Mouse (Mus musculus): ENCODE data around the gene Mum1. TPM values are rescaled to one million over a fixed set of nuclear protein-coding genes. Genes with fewer than 3 reads are reported as not detected.
"Not testable (repeated sequence)": the region's sequence is repeated elsewhere in the genome, so short reads cannot be mapped to it uniquely, and the experiment has no call there.

The Mum1 gene
- total RNA-seq, 2 experiments from 2014 or later, result 12.3 to 14.3 TPM

- intact Hi-C loops (cut with DNase I), result no loop called here
- no peak for DNase-seq
Measured at GRCm38 (mm10) chr10:80207201-80207600, 19.0 kb upstream of the Mum1 start.

DNA sequence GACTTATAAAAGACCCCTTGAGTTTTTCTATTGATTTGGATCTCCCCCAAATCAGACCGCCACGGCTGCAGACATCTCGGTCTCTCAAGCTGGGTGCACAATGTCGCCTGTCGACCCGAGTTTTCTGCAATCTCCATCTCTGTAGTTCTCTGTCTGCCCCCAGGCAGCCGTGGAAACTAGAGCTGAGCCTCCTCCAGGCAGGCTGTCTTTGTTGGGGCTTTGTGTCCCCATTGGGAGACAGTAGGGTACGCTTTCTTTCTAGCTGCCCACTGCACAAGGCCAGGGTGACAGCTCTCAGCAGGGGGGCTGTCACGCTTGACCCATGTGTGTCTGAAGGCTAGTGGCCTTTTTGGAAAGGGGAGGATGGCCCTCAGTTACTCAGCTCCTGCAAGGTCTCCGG is 18.6 kb upstream of the Mum1 start:
- DNase-seq, result no peak
- intact Hi-C loops (cut with DNase I), result no loop called here

- no peak for DNase-seq
- intact Hi-C loops (cut with DNase I), result no loop called here
Measured at GRCm38 (mm10) chr10:80208248-80208647, 18.0 kb upstream of the Mum1 start.

GRCm38 (mm10) chr10:80208841-80209371 is 17.3 kb upstream of the Mum1 start:
- intact Hi-C loops (cut with DNase I), result no loop called here
- no peak for DNase-seq

- intact Hi-C loops (cut with DNase I); DNase-seq: not testable (repeated sequence)
Measured at GRCm38 (mm10) chr10:80211547-80212103, 14.6 kb upstream of the Mum1 start.

DNA sequence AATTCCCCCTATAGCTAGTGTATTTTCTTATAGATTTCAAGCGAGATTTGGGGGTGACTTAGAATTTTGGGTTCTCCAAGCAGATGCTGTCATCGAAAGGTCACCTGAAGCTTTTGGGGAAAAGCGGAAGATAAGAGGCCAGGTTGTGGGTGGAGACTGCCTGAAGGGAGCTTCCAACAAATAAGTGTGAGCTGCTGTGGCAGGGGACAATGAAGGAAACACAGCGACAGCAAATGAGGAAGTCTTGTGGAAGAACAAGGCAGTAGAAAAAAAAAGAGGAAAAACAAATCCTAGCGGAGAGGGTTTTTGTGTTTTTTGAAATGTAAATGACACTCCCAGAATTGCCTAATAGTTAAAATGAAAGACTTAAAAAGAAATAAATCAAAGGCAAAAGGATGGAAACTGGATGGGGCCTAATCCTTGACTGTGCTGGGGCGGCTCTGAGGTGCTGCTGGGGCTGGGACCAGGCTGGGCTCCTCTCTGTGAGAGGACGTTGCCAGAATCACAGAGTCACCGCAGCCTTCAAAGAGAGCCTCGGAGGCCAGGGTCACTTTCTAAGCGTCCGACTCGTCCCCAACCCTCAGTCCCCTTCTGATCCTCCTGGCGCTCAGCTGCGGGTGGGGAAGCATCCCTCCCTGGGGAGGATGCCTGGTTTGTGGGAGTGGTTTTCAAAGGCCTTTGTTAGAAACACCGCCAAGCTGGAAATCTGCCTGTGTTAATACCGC is 11.0 kb upstream of the Mum1 start:
- DNase-seq, result no peak
- intact Hi-C loops (cut with DNase I), result no loop called here

GRCm38 (mm10) chr10:80220676-80221075 is 5.6 kb upstream of the Mum1 start:
- intact Hi-C loops (cut with DNase I), result no loop called here
- no peak for DNase-seq

DNA sequence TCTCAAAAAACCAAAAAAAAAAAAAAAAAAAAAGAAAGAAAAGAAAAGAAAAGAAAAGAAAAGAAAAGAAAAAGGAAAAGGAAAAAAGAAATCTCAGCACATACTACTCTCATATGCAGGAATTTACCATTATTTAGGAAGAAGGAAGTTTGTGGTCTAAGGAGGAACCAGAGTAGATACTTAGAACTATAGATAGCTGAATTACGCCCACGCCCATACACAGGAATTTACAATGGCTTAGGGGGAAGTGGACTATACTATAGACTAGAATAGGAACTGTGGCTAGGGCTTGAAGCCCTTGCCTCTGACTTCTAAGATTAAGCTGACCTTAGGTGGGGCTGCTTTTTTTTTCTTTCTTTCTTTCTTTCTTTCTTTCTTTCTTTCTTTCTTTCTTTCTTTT is 3.1 kb upstream of the Mum1 start:
- intact Hi-C loops (cut with DNase I); DNase-seq: not testable (repeated sequence)

- intact Hi-C loops (cut with DNase I), result no loop called here
- no peak for DNase-seq
Measured at GRCm38 (mm10) chr10:80226071-80226415, 191 bp upstream of the Mum1 start.

DNA sequence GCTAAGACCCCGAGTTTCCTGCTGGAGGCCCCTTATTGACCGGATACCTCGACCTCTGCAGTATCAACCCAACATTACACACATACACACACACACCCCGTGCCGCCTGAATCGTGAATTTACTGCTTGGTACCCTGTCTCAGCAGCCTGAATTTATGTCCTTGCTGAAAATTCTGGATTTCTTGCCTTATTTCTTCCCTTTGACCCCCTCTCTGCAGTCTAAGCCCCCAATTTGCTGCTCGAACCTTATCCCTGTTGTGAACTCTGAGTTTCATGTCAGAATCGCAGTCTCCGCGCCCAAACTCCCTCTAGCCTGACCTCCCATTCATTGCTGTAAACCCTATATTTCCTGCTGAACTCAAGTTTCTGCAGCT is 919 bp downstream of the Mum1 start:
- intact Hi-C loops (cut with DNase I), result no loop called here
- DNase-seq, result no peak

GRCm38 (mm10) chr10:80227877-80228775 is 1.9 kb downstream of the Mum1 start:
- intact Hi-C loops (cut with DNase I), result no loop called here
- no peak for DNase-seq

- no peak for DNase-seq
- intact Hi-C loops (cut with DNase I), result no loop called here
Measured at GRCm38 (mm10) chr10:80236145-80236825, 10.1 kb downstream of the Mum1 start.

DNA sequence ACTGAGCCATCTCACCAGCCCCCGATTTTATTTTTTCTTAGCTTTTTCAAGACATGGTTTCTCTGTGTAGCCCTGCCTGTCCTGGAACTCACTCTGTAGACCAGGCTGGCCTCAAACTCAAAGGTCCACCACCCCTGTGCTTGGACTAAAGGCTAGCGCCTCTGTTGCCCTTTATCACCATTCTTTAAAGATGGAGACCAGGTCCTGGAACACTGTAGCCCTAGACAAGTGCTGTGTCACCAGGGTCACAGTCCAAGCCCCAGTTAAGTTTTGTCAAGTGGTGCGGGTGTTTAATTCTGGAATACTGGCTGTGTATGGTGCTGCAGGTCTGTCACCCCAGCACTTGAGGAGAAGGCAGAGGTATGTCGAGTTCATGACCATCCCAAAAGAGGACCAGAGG is 10.8 kb downstream of the Mum1 start:
- intact Hi-C loops (cut with DNase I), result no loop called here
- no peak for DNase-seq

- no peak for DNase-seq
- intact Hi-C loops (cut with DNase I), result no loop called here
Measured at GRCm38 (mm10) chr10:80238306-80238705, 12.1 kb downstream of the Mum1 start.

DNA sequence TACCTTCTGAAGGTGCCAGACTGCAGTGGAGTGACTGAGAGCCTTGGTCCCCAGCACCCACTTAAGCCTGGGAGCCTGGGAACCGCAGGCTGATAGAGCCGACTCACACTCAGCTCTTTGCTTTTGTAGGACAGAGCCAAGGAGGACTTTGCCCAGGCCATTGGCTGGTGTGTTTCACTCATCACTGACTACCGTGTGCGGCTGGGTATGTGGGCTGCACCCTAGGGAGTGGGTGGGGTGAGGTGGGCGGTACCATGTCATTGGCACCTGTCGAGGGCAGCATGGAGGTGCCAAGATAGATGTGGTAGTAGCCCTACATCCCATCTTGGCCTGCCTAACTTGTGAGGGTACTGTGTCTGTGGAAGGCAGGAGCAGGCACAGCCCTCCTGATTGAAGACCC is 13.6 kb downstream of the Mum1 start:
- intact Hi-C loops (cut with DNase I), result no loop called here
- no peak for DNase-seq

DNA sequence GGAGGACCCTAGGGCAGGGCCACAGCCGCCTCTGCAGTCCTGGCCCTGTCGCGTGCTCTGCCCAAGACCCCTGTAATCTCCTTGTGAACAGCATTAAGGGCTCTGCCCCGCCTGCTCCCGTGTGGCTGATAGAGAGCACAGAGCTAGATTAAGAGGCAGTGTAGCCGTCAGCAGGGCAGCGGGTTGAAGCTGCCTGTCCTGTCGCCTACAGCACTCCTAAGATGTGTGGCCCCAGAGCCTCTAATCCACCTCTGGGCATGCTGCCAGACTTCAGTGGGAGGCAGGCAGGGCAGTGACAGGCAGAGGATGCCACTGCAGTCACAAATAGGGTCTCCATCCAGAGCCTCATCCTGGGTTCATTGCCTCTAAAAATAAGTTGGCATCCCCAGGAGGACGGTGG is 15.9 kb downstream of the Mum1 start:
- intact Hi-C loops (cut with DNase I), result no loop called here
- DNase-seq, result no peak

DNA sequence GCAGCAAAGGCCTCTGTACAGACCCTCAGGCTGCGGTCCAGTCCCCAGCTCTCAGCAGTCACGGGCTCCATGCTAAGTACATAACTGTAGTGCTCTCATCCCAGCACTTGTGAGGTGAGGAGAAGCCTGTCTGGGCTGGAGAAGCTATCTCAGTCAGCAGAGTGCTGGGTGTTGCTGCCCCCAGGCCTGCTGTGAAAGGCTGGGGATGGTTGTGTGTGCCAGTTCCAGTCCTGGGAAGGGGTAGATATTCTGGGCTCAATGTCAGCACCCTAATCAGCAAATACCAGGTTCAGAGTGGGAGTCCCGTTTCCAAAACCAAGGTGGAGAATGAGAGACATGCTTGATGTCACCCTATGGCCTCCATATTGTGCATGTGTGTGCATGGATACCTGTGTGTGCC is 16.4 kb downstream of the Mum1 start:
- intact Hi-C loops (cut with DNase I), result no loop called here
- DNase-seq, result no peak

DNA sequence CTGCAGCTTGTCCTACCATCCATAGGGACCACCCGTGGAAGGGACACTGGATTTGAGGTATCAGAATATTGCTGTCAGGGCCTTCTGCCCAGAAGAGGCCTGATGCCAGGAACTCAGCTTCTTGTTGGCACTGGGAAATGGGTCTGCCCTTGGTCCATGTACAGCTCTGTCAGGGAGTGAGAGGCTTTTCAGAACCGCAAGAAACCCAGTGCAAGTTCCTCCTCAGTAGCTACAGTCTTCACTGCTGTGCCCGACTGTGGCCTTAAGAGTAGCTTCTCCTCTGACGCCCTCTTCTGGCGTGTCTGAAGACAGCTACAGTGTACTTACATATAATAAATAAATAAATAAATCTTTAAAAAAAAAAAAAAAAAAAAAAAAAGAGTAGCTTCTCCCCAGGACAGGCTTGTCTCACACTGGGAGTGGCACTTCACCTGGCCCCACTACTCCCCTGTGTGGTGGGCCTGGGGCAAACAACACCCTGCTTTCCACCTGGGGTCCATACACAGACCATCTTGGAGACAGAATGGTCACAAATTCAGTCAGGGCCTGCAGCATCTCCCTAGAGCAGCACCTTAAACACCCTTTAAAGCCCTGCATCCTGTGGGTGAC is 18.7 kb downstream of the Mum1 start:
- intact Hi-C loops (cut with DNase I), result loop anchor here (1.0 kb wide), 2 partner anchors 46 to 70 kb away; no protein-coding TSS in a partner anchor
- no peak for DNase-seq

GRCm38 (mm10) chr10:80245600-80245999 is 19.4 kb downstream of the Mum1 start:
- peak; percentile 46 to 76 for DNase-seq
- intact Hi-C loops (cut with DNase I), result loop anchor here (1.0 kb wide), 2 partner anchors 46 to 70 kb away; no protein-coding TSS in a partner anchor

DNA sequence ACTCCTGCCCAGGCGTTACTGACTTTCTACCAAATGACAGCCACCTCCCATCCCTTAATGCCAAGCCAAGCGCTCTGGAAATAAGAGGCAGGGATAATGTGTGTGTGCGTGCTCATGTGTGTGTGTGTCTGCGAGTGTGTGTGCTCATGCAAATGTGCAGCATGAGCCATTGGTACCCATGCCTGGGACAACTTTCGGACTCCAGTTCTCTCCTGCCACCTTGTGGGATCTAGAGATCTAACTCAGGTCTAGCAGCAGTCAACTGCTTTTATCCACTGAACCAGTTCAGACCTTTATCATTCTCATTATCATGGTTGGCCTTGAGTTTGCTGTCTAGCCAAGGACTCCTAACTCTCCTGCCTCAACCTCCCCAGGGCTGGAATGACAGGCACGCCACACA is 21.6 kb downstream of the Mum1 start:
- no peak for DNase-seq
- intact Hi-C loops (cut with DNase I), result no loop called here
